Mouse (Mus musculus) G1E (cell line): Measurements from ENCODE around the gene Med25.

ENCODE experiments used
- CTCF ChIP-seq: IDR thresholded peaks from 2 replicates; pipeline ENCODE4 v1.5.1; 2012; ENCODE audit warnings: low read depth, low read length, inconsistent platforms, mixed read lengths
- POLR2AphosphoS5 ChIP-seq: IDR thresholded peaks from 2 replicates; pipeline ENCODE4 v1.6.1; 2012; ENCODE audit warnings: low read depth, low read length, inconsistent platforms; ENCODE audit not compliant: insufficient replicate concordance

- no peak for TF ChIP-seq CTCF
- no peak for TF ChIP-seq POLR2AphosphoS5
Observed at GRCm38 (mm10) chr7:44938680-44939079, 46.2 kb upstream of the Med25 start.
